Mouse (Mus musculus): ENCODE measurements around the gene Hmx3.

DNA sequence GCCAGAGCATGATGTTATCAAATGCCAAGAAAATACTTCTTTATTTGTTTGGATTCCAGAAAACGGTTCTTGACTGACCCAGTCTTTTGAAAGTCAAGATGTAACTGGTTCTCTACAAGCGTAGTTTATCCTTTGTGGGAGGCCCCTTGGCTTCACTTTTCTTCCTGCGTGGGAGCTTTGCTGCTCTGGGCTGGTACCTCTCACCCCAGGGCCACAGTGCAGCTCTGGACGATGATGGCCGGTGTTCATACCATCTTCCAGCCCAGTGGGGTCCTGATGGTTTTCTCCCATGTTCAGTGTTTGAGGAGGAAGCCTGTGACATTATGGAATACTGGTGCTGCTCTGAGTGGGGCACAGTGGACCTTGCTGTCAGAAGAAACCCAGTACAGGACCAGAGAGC is 4.8 kb downstream of the Hmx3 start:
- TF ChIP-seq POLR2A (IDR thresholded peaks at IDR 0.05; ENCODE audit: control insufficient read depth, low read depth, low read length): no peak
- TF ChIP-seq CTCF (IDR thresholded peaks at IDR 0.05; ENCODE audit: control insufficient read depth, insufficient read depth, insufficient replicate concordance, low read depth, low read length): no peak

Measured in testis, adult 2 months (tissue).